Mouse (Mus musculus): Measurements from ENCODE around the gene Slc6a20b. TPM values are rescaled to one million over a fixed set of nuclear protein-coding genes. Genes with fewer than 3 reads are reported as not detected.
"Not testable (repeated sequence)": the region's sequence is repeated elsewhere in the genome, so short reads cannot be mapped to it uniquely, and the experiment has no call there.

Gene Slc6a20b
- 0.37 and 0.51 TPM in 2 replicates for polyA plus RNA-seq (2015; fragmentation: Nextera tagmentation; extraction: Ambion mirVana)

DNA sequence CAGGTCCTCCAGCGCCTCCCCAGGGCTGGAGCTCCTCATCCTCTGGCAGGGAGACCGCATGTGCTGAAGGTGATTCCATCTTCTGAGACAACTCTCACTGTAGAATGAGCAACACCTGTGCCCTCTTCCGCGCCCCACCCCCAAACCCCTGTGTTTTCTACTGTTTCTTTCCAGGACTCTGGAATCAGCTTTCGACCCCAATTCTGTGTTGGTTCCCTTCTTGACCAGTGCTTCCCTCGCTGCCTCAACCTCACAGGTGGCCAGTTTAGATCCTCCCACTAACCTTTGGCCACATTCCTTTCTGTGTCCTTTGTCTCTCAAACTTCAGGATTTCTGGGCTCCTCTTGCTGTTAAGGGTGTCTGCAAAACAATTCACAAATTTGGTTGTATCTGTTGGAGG lies at the start of gene Slc6a20b:
Gene Slc6a20b (minus strand): TSS at position 285 of the 400 bp plus-strand sequence.
- Histone ChIP-seq H3K27ac (replicated peaks) (no peak within 1 kb of the TSS), H3K36me3 (no peaks in the 10 kb centered on the region), H3K4me2 (no peak within 1 kb of the TSS), H3K27me3 (no peaks in the 10 kb centered on the region), H3K4me3 (no peak within 1 kb of the TSS), H3K9me3 (no peaks in the 10 kb centered on the region), H3K9ac (no peak within 1 kb of the TSS), H3K4me1 (replicated peaks) (no peaks in the 10 kb centered on the region)
- ATAC-seq (ENCODE audit: low FRiP score, low read depth), result no peak
- WGBS, result 90% methylated on average over 6 of the region's 6 CpGs

DNA sequence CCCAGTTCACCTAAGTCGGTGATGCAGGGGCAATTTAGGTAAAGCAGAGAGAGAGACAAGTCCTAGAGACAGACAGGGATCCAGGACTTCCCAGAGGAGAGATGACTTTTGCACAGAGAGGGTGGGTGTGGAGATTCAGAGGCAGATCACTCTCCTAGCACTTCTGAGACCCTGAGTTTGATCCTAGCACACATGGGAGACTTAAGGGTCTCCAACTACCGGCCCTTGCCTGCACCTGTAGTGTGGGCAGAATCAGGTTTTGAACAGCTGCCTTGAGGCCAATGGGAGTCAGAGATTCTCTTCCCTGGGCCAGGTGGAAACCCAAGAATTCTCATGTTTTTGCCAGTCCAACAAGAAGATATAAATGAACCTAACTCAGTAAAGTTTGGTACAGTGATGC lies 46.8 kb upstream of the Slc6a20b start:
- 30% methylated on average over 2 of the region's 2 CpGs for WGBS
- peak overlapping the region; percentile 83 for H3K4me2 ChIP-seq
- peaks cover 12% of the 10 kb centered on the region for H3K4me1 ChIP-seq (replicated peaks)
- H3K27ac ChIP-seq (replicated peaks), result no peak overlapping the region
- peak overlapping the region; percentile 48 for H3K4me3 ChIP-seq
- H3K9me3 ChIP-seq, result no peaks in the 10 kb centered on the region
- H3K9ac ChIP-seq, result no peak overlapping the region
- H3K27me3 ChIP-seq, result peaks cover 57% of the 10 kb centered on the region
- no peak for ATAC-seq (ENCODE audit: low FRiP score, low read depth)
- H3K36me3 ChIP-seq, result no peaks in the 10 kb centered on the region

DNA sequence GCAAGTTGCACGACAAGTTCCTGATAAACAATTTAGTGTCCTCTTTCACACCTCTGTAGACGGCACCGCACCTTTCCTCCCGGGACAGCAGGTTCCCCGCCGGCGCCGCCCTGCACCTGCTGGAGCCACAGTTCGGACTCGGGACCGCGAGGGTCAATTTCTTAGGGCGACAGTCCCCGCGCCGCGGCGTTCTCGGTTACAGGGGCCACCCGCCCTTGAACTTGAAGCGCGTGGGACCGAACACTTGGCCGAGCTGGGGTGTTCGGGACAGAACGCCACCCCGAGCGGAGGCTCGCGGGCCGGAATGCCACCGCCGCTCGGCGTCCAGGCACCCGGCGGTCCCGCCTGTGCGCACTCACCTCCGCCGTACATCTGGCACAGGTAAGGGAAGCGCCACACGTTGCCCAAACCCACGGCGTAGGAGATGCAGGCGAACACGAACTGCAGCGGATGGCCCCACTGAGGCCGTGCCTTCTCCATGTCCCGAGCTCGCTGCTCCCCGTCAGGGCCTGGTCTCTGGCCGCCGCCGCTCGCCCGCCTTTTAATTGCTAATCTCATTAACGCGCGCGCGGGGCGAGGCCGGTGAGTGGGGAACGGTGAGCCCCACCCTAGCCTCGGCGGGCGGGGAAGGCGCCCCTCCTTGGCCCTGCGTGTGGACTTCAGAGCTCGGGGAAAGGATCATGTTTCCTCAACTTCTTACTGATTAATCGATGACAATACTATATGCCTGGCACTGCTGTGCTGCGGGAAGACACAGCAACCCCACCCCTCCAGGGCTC lies 46.2 kb upstream of the Slc6a20b start, which contains the start of the genes Ccr9 and Slc6a20a:
Gene Ccr9 (plus strand): TSS at position 113 of the 779 bp plus-strand sequence.
Gene Slc6a20a (minus strand): TSS at position 559 of the 779 bp plus-strand sequence.
- peaks cover 57% of the 10 kb centered on the region for H3K27me3 ChIP-seq
- peak; percentile 68 for ATAC-seq (ENCODE audit: low FRiP score, low read depth)
- H3K4me2 ChIP-seq, result peak within 1 kb of the TSS; percentile 83
- peak within 1 kb of the TSS; percentile 48 for H3K4me3 ChIP-seq
- peak within 1 kb of the TSS; percentile 23; the same call in 1 of the 2 replicates for H3K9ac ChIP-seq
- peaks cover 12% of the 10 kb centered on the region for H3K4me1 ChIP-seq (replicated peaks)
- no peak within 1 kb of the TSS for H3K27ac ChIP-seq (replicated peaks)
- no peaks in the 10 kb centered on the region for H3K9me3 ChIP-seq
- H3K36me3 ChIP-seq, result no peaks in the 10 kb centered on the region
- 1% methylated on average over 73 of the region's 73 CpGs for WGBS

DNA sequence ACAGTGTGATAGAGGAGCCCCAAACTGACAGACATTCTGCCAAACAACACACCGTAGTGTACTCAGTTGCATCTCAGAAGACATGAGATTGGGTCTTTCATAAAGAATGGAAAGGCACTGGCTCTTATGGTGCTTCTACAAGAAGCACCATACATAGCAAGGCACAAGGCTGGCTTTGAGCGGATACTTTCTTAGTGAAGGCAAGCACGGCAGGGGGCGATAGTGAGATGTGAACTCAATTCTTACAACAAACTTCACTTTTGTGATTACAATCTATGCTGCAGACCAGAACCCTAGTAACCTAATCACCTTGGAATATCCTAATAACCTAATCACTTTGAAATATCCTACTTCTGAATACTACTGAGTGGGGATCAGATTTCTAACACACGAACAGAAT lies 33.3 kb upstream of the Slc6a20b start:
- WGBS, result 57% methylated on average over 5 of the region's 5 CpGs
- Histone ChIP-seq H3K27ac (replicated peaks) (no peak overlapping the region), H3K9me3 (no peaks in the 10 kb centered on the region), H3K4me3 (no peak overlapping the region), H3K4me1 (replicated peaks) (no peaks in the 10 kb centered on the region), H3K27me3 (no peaks in the 10 kb centered on the region), H3K4me2 (no peak overlapping the region), H3K9ac (no peak overlapping the region), H3K36me3 (no peaks in the 10 kb centered on the region)
- no peak for ATAC-seq (ENCODE audit: low FRiP score, low read depth)

DNA sequence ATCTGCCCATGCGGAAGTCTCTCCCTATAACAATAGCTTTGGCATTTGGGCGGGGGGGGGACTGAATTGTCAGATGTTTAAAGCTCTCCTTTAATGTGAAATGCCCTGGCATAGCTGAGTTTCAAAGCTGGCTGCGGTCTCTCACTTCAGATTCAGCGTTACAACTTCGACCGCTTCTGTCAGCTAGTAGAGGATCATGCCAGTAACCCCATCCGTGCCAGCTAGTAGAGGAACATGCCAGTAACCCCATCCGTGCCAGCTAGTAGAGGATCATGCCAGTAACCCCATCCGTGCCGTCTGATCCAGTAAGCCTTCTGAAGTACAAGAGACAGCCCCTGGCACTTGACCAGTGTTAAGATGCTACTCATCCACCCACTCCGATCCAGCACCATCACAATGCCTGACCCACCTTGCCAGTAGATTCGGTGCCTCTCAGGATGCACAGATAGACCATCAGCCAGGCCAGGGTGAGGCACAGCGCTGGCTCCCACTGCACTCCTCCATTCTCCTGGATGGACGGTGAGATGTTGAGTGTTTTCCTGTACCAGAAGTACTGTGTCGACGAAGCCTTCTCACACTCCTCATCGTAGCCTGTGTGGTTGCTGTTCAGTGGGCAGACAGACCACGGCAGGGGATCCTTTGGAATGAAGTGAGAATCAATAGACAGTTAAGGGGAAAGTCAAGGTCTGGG lies 27.8 kb upstream of the Slc6a20b start:
- not testable (repeated sequence) for H3K4me1 ChIP-seq (replicated peaks); H3K27me3 ChIP-seq; H3K36me3 ChIP-seq; H3K27ac ChIP-seq (replicated peaks); H3K9ac ChIP-seq; ATAC-seq (ENCODE audit: low FRiP score, low read depth); H3K9me3 ChIP-seq; H3K4me2 ChIP-seq; H3K4me3 ChIP-seq
- 82% methylated on average over 18 of the region's 18 CpGs for WGBS

DNA sequence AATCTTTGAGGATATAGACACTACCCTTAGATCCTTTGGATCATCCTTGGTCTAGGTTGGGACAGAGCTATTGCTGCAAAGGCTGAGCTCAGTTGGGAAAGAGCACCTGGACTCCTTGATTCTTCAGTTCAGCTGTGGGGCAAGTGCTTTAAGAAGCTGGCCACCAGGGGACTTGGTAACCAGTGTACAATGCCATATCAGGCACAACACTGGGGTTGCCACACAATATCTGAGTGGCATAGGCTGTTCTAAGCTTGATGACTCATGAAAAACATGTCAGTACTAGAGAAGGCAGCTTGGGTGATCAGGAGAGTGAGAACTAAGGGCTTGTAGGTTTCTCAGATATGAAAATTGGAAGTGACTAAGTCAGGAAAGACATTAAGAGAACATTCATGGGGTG lies 26.6 kb upstream of the Slc6a20b start:
- no peaks in the 10 kb centered on the region for H3K36me3 ChIP-seq
- ATAC-seq (ENCODE audit: low FRiP score, low read depth), result no peak
- no peak overlapping the region for H3K4me3 ChIP-seq

DNA sequence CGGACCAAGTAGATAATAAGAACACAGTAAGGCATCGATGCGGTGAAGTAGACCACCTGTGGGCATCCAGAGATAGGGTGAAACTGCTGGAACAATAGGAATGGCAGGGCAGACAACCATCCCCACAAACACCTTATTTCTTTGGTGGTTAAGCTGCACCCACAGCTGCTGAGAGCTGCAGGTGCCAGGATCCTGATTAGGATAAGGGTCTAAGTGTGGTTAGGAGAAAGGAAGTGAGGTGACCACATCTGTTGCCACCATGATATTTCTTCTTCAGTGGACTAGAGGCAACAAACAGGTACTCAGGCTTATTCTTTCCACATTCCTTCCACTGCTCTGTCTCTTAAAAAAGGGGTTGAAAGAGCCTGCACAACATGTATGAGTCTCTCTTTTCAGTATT lies 25.1 kb upstream of the Slc6a20b start:
- Histone ChIP-seq H3K27me3 (no peaks in the 10 kb centered on the region), H3K9me3 (no peaks in the 10 kb centered on the region), H3K4me1 (replicated peaks) (no peaks in the 10 kb centered on the region), H3K4me2 (no peak overlapping the region), H3K36me3 (no peaks in the 10 kb centered on the region), H3K4me3 (no peak overlapping the region), H3K9ac (no peak overlapping the region), H3K27ac (replicated peaks) (no peak overlapping the region)
- WGBS, result 70% methylated on average over 3 of the region's 3 CpGs
- no peak for ATAC-seq (ENCODE audit: low FRiP score, low read depth)

More for the DNA sequence above, 26.6 kb upstream of the Slc6a20b start:
- H3K9ac ChIP-seq, result no peak overlapping the region
- H3K27ac ChIP-seq (replicated peaks), result no peak overlapping the region
- no peaks in the 10 kb centered on the region for H3K4me1 ChIP-seq (replicated peaks)
- H3K27me3 ChIP-seq, result no peaks in the 10 kb centered on the region
- no peaks in the 10 kb centered on the region for H3K9me3 ChIP-seq
- H3K4me2 ChIP-seq, result no peak overlapping the region

DNA sequence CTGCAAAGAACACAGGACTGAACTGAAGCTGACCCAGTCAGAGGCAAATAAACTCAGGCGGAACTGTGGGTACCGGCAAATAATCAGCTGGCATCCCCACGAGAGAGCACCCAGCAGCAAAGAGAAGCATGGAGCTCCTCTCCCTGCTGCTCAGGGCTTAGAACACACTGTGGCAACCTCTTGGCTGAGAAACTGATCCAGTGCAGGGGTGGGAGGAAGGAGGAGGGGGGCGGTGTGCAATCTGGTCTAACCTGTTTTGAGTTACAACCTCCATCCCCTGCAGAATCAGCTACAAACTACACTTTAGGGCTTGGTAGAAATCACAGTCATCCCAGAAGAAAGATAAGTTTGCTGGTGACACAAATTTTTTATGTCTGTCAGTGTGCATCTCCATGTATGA lies 19.0 kb upstream of the Slc6a20b start:
- Histone ChIP-seq H3K36me3 (no peaks in the 10 kb centered on the region), H3K4me1 (replicated peaks) (no peaks in the 10 kb centered on the region), H3K4me3 (no peak overlapping the region), H3K27me3 (no peaks in the 10 kb centered on the region), H3K9me3 (no peaks in the 10 kb centered on the region), H3K27ac (replicated peaks) (no peak overlapping the region), H3K4me2 (no peak overlapping the region), H3K9ac (no peak overlapping the region)
- ATAC-seq (ENCODE audit: low FRiP score, low read depth), result no peak
- 63% methylated on average over 4 of the region's 4 CpGs for WGBS

DNA sequence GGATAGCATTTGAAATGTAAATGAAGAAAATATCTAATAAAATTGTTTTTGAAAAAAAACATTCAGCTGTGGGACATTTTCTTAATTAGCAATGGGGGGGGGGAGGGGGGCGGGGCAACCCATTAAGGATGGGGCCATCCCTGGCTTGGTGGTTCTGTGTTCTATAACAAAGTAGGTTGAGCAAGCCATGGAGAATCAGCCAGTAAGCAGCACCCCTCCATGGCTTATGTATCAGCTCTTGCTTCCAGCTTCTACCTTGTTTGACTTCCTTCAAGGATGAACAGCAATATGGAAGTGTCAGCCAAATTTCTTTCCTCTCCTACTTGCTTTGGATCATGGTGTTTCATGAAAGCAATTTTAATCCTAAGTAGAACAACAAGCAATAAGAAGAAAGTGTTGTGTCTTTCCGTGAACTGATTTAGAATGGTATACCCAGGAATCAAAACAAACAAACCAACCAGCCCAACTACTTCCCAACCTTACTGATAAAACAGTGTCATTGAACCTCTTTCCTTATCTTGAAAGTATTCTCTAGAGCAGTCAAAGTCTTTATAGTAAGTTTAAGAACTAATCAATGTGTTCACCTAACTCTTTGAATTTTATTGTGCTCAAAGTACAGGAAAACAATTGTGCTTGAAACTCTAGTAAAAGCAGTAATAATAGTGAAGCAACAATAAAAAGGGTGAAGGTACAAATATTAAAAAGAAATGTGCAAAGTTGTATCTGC lies 17.6 kb upstream of the Slc6a20b start:
- H3K4me1 ChIP-seq (replicated peaks), result no peaks in the 10 kb centered on the region
- H3K9me3 ChIP-seq, result no peaks in the 10 kb centered on the region
- WGBS, result 87% methylated on average over 2 of the region's 2 CpGs
- H3K27ac ChIP-seq (replicated peaks), result no peak overlapping the region
- H3K9ac ChIP-seq, result no peak overlapping the region
- H3K4me2 ChIP-seq, result no peak overlapping the region
- H3K36me3 ChIP-seq, result no peaks in the 10 kb centered on the region
- H3K4me3 ChIP-seq, result no peak overlapping the region
- no peak for ATAC-seq (ENCODE audit: low FRiP score, low read depth)
- no peaks in the 10 kb centered on the region for H3K27me3 ChIP-seq

DNA sequence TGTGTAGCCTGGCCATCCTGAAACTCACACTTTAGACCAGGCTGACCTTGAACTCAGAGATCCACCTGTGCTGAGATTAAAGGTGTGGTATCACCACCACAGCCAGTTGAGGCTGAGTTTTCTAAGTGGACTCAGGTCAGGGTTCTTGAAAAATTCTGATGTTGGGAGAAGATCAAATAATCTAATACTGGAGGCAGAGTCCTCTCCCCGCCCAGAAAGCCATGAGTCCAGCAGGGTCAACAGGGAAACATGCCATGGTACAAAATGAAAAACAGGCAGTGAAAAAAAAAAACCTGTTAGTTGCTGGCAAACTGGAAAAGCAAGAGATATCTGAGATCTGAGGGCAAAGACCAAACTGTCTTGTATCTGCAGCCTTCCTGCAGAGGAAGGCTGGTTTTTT lies 7.7 kb upstream of the Slc6a20b start:
- Histone ChIP-seq H3K9me3 (no peaks in the 10 kb centered on the region), H3K27ac (replicated peaks) (no peak overlapping the region), H3K4me1 (replicated peaks) (no peaks in the 10 kb centered on the region), H3K27me3 (no peaks in the 10 kb centered on the region), H3K36me3 (no peaks in the 10 kb centered on the region), H3K9ac (no peak overlapping the region), H3K4me2 (no peak overlapping the region), H3K4me3 (no peak overlapping the region)
- 76% methylated on average over 1 of the region's 1 CpGs for WGBS
- no peak for ATAC-seq (ENCODE audit: low FRiP score, low read depth)

DNA sequence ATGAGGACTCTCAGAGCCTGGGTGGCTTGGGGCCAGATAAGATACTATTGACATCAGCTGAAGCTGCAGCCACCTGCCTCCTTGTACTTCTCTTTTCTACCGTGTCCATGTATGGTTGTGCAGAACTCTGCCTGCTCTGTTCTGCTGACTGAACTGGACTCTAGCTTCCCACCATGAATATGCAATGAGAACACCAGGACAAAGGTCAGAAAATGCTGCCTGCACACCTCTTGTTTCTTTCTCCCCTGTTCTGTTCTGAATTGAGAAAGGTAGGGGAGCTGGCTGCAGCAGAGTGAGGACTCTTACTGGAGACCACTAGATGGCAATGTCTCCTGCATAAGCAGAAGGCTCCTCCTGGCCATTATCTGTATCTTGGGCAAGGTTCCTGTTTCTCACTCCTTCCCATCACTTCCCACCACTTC lies 6.3 kb upstream of the Slc6a20b start:
- Histone ChIP-seq H3K4me1 (replicated peaks) (no peaks in the 10 kb centered on the region), H3K27ac (replicated peaks) (no peak overlapping the region), H3K9ac (no peak overlapping the region), H3K4me3 (no peak overlapping the region), H3K27me3 (no peaks in the 10 kb centered on the region), H3K9me3 (no peaks in the 10 kb centered on the region), H3K36me3 (no peaks in the 10 kb centered on the region), H3K4me2 (no peak overlapping the region)
- no peak for ATAC-seq (ENCODE audit: low FRiP score, low read depth)
- WGBS, result 83% methylated on average over 1 of the region's 1 CpGs

DNA sequence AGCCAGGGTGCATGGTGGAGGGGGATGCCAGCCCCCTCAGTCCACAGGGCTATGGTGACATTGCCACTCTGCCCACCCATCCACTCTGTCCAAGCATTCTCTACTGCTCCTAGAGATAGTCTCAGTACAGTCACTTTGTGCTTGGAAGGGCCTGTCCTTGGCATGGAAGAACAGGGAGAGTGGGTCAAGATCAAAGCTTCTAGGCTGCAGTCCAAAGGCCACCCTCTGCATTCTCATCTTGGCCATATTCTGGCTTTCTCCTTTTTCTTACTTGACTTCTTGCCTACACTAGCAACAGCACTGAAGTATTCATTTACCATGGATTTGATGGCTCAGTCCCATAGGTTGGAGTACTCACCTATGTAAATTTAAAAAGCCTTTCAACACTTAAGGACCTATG lies 5.9 kb upstream of the Slc6a20b start:
- no peaks in the 10 kb centered on the region for H3K27me3 ChIP-seq
- ATAC-seq (ENCODE audit: low FRiP score, low read depth), result no peak
- no peak overlapping the region for H3K9ac ChIP-seq
- no peak overlapping the region for H3K4me3 ChIP-seq
- H3K36me3 ChIP-seq, result no peaks in the 10 kb centered on the region
- no peaks in the 10 kb centered on the region for H3K4me1 ChIP-seq (replicated peaks)
- H3K27ac ChIP-seq (replicated peaks), result no peak overlapping the region
- H3K4me2 ChIP-seq, result no peak overlapping the region
- H3K9me3 ChIP-seq, result no peaks in the 10 kb centered on the region
